In the genomic region with DNA sequence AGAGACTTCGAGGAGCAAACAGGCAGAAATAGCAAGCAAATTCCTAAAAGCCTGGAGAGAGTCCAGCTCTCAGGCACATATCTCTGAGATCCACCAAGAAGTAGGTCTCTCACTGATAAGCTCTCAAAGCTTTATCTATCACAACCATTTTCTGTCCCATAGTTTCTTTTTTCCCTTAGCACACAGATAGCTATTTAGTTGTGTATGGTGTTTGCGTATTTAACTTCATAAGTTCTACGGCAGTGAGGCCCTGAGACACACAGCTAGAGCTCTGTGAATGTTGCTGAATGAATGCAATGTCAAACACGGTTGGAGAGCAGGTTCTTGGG, we compare ENCODE assay signal across 19 mouse cellular contexts.
DNase-seq lines count a peak whose midpoint lies in the region; ATAC-seq lines count a peak whose summit lies in the region.
"Had no signal": no experiment of that assay in that cellular context is flagged by ENCODE, and none has a peak within 500 bp of the region (broad histone marks: within the 10 kb centered on the region; RNA-seq: fewer than 3 reads in every experiment).

No protein-coding gene starts in this region.

- peaks cover 2% of the 10 kb centered on the region; the same call in 1 of the 2 replicates for H3K36me3 ChIP-seq in lung, embryonic 15.5 days
- H3K36me3 ChIP-seq in erythroblast, embryonic 14.5 days (ENCODE audit: control insufficient read depth), result peaks cover 2% of the 10 kb centered on the region
- no peaks in the 10 kb centered on the region for H3K36me3 ChIP-seq in liver, embryonic 16.5 days (ENCODE audit: control insufficient read depth, insufficient read depth)
- H3K36me3 ChIP-seq in forebrain, embryonic 15.5 days, result no peaks in the 10 kb centered on the region
- H3K36me3 ChIP-seq: limb, embryonic 12.5 days; midbrain, embryonic 13.5 days had no signal

- H3K27me3 ChIP-seq in lung, embryonic 15.5 days, result no peaks in the 10 kb centered on the region
- no peaks in the 10 kb centered on the region; the same call in 1 of the 2 replicates for H3K27me3 ChIP-seq in erythroblast, embryonic 14.5 days (ENCODE audit: control insufficient read depth)
- no peaks in the 10 kb centered on the region for H3K27me3 ChIP-seq in liver, embryonic 16.5 days (ENCODE audit: control insufficient read depth, insufficient read depth, low read depth, low read length)
- H3K27me3 ChIP-seq in forebrain, embryonic 15.5 days, result no peaks in the 10 kb centered on the region
- H3K27me3 ChIP-seq: limb, embryonic 12.5 days; midbrain, embryonic 13.5 days had no signal

- no peak overlapping the region for H3K9ac ChIP-seq in lung, embryonic 15.5 days
- peak overlapping the region; percentile 14; the same call in 1 of the 2 replicates for H3K9ac ChIP-seq in liver, embryonic 16.5 days (ENCODE audit: low read depth, low read length)
- no peak overlapping the region for H3K9ac ChIP-seq in forebrain, embryonic 15.5 days (replicated peaks)
- H3K9ac ChIP-seq: forebrain, postnatal 0 days; limb, embryonic 12.5 days; midbrain, embryonic 13.5 days had no signal

- WGBS in lung, embryonic 15.5 days, result 59% methylated on average over 4 of the region's 4 CpGs
- 13% methylated on average over 4 of the region's 4 CpGs for WGBS in liver, embryonic 16.5 days (ENCODE audit: insufficient replicate concordance)
- WGBS in forebrain, embryonic 15.5 days, result 72% methylated on average over 4 of the region's 4 CpGs

- DNase-seq in lung, postnatal 25 days (ENCODE audit: low spot score), result no peak
- DNase-seq in neural tube, embryonic 10.5 days (ENCODE audit: extremely low spot score, low spot score), result no peak
- DNase-seq in spleen, postnatal 4 days (ENCODE audit: low spot score in 2 of 2), result no peak
- DNase-seq: cerebellum, adult 11 months; cerebellum, postnatal 25 days; forebrain, postnatal 0 days; gastrocnemius, adult 2 months; kidney, adult 11 months; lung, postnatal 36 days; retina, postnatal 1 day; right cerebral cortex, postnatal 4 days had no signal

- 0 out of 2 replicates have a peak overlapping the region, but pooled peaks have one; percentile 21 for H3K27ac ChIP-seq in lung, embryonic 15.5 days
- peak overlapping the region; percentile 75 for H3K27ac ChIP-seq in liver, embryonic 16.5 days (ENCODE audit: low read length)
- no peak overlapping the region for H3K27ac ChIP-seq in forebrain, embryonic 15.5 days (replicated peaks)
- H3K27ac ChIP-seq: gastrocnemius, adult 2 months; hindbrain, postnatal 0 days; kidney, postnatal 0 days; limb, embryonic 12.5 days; midbrain, embryonic 13.5 days had no signal

- ATAC-seq in lung, embryonic 15.5 days (ENCODE audit: borderline replicate concordance, extremely low read depth, low FRiP score, low TSS enrichment), result no peak
- ATAC-seq in liver, embryonic 16.5 days (ENCODE audit: low read depth), result peak; percentile 82
- ATAC-seq in forebrain, embryonic 15.5 days (replicated peaks), result no peak
- ATAC-seq: forebrain, postnatal 0 days; hindbrain, postnatal 0 days; midbrain, embryonic 13.5 days had no signal

- no peak overlapping the region for H3K4me2 ChIP-seq in lung, embryonic 15.5 days
- peak overlapping the region; percentile 51 for H3K4me2 ChIP-seq in liver, embryonic 16.5 days (ENCODE audit: low read depth, low read length)
- no peak overlapping the region for H3K4me2 ChIP-seq in forebrain, embryonic 15.5 days (replicated peaks)
- H3K4me2 ChIP-seq: limb, embryonic 12.5 days; midbrain, embryonic 13.5 days had no signal

- no peaks in the 10 kb centered on the region for H3K9me3 ChIP-seq in lung, embryonic 15.5 days
- H3K9me3 ChIP-seq in erythroblast, embryonic 14.5 days (ENCODE audit: control insufficient read depth, low read length), result no peaks in the 10 kb centered on the region
- H3K9me3 ChIP-seq in liver, embryonic 16.5 days (replicated peaks; ENCODE audit: control insufficient read depth, low read length), result no peaks in the 10 kb centered on the region
- H3K9me3 ChIP-seq in forebrain, embryonic 15.5 days, result no peaks in the 10 kb centered on the region
- H3K9me3 ChIP-seq: limb, embryonic 12.5 days; midbrain, embryonic 13.5 days had no signal

- peaks cover 90% of the 10 kb centered on the region for H3K4me1 ChIP-seq in lung, embryonic 15.5 days
- peaks cover 62% of the 10 kb centered on the region for H3K4me1 ChIP-seq in erythroblast, embryonic 14.5 days (ENCODE audit: control insufficient read depth)
- H3K4me1 ChIP-seq in liver, embryonic 16.5 days (ENCODE audit: control insufficient read depth, low read depth, low read length), result peaks cover 38% of the 10 kb centered on the region
- H3K4me1 ChIP-seq in forebrain, embryonic 15.5 days, result peaks cover 17% of the 10 kb centered on the region

- H3K4me3 ChIP-seq in lung, embryonic 15.5 days, result no peak overlapping the region
- H3K4me3 ChIP-seq in erythroblast, embryonic 14.5 days (replicated peaks), result peak overlapping the region; percentile 46
- peak overlapping the region; percentile 4 for H3K4me3 ChIP-seq in liver, embryonic 16.5 days (ENCODE audit: low read depth, low read length)
- H3K4me3 ChIP-seq in forebrain, embryonic 15.5 days, result no peak overlapping the region
- H3K4me3 ChIP-seq: gastrocnemius, adult 2 months; limb, embryonic 12.5 days; midbrain, embryonic 13.5 days had no signal

Comparison
In these comparisons a context has a peak if more than half of its experiments do, and no peak if none do; other contexts are left out.
1. H3K4me3 ChIP-seq: peak in erythroblast, embryonic 14.5 days (single experiment) and liver, embryonic 16.5 days (single experiment); none in lung, embryonic 15.5 days (single experiment) and forebrain, embryonic 15.5 days (single experiment).